Mouse (Mus musculus) brain, embryonic 18.5 days (tissue): Measurements from ENCODE around the gene Mep1a.

Experiments
- DNase-seq: peaks from one replicate; pipeline ENCODE4 v3.0.0-alpha.2; 2012; ENCODE audit warnings: low read depth, low spot score

The Mep1a gene

DNA sequence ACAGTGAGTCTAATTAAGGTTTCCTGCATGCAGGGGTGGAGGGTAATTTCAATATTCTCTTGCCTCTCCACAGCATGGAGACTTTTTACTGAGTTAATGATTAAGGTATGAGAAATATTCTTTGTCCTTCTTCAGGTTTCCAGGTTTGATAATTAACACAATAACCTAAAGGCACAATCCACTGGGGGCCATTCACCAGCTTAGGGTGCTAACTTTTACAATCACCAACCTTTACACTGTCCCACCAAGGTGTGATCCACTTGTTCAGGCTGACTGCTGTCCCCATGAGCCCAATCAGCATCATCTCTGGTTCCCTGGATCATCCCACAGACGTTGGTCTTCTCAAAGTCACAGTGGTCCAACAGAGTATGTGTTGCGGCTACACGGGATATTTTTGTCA lies 16.6 kb downstream of the Mep1a start:
- no peak for DNase-seq

DNA sequence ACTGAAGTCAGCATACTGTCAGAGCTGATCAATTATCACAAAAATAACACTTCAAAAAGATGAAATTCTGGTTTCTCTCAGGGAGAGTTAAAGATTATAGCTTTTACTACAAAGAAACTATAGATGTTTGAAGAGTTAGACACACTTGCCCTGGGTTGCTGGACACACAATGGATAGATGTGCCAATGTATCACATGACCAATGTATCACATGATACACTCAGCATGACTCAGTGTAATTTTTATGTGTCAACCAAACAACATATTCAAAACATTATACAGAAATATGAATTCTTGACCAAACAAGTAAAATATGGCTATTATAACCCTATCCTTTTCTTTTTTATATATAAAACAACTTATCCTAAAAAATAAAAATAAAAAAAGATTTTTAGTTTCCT lies 25.0 kb downstream of the Mep1a start:
- no peak for DNase-seq

DNA sequence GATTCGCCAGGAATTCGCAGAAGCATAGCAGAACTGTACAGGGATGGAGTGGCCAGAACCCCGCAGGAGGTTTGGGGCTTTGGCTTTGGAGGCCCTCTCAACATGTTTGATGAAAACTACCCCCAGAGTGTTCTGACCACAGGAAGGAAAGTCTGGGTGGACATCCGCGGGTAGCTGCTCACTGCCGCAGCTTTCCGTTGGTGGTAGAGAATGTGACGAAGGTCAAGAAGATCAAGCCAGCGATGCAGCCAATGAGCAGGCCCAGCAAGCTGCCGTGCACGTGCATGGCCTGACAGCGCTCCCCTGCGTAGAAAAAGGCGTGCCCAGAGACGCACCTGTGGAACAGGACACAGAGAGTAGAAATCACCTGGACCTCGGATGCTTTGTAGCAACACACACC lies 27.8 kb downstream of the Mep1a start:
- no peak for DNase-seq

DNA sequence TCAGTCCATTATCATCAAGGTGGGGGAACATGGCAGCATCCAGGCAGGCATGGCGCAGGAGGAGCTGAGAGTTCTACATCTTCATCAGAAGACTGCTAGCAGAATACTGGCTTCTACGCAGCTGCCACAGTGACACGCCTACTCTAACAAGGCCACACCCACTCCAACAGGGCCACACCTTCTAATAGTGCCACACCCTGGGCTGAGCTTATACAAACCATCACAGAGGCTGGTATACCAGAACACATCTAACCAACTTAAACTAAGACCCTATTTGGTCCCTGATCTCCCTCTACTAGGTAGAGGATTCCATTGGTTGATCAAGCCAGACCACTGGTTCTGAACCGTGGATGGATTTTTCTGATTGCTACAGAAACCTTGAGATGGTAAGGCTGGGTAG lies 30.1 kb downstream of the Mep1a start:
- no peak for DNase-seq

DNA sequence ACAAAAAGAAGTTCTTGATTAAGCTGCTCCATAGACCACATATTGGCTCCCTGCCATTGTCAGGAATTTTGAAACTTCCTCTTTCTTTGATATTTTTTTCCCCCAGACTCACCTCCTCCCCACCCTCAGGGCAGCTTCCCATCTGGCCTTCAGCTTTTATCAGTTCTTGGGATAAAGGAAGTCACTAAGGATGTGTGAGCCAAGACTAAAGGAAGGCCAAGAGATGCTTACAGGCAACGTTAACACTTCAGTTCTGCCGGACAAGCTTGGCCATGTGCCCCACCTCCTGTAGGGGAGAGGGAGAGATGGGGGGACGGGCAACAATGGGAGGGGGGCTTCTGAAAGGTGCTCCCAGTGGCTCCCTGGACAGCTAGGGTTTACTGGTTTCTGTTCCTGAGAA lies 32.6 kb downstream of the Mep1a start:
- DNase-seq: no peak

DNA sequence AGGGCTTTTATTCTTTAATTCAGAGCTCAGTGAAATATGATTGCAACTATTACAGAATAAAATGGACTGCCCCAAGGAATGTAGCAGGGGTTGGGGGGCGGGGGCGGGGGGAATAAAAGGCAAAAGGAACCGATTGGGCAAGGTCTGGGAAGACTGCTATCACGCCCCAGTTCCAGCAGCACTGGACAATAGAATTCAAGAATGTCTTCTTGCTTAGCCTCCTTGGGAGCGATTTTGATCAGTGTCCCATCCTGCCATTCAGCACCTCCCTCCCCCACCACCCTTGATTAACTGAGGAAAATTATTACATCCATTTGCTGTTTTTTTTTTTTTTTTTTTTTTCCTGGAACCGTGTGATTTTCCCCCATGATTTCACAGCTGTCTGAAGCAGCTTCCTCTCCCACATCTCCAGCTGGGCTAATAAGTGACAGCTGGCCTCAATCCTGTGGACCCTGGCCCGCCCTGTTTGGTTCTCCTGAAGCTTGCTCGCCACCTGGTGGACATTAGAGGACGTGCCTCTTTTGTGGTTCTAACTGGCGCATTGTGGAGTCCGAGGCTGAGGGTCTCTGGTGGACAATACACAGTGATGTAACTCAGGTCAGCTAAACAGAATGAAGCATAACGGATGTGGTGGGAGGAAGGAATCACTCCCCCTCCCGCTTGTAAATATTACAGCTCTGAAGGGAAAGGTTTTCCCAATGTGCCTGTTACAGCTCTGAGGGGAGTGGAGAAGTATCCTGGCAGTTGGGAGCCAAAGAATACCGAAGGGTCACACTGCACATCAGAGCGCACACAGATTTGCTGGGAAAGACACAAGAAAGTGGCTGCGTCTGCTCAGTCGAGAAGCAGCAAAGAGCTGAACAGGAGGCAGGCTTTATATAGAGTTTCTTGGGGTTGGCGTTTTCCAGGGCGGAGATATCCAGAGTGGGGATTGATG lies 42.1 kb downstream of the Mep1a start:
- DNase-seq: peak; percentile 64

DNA sequence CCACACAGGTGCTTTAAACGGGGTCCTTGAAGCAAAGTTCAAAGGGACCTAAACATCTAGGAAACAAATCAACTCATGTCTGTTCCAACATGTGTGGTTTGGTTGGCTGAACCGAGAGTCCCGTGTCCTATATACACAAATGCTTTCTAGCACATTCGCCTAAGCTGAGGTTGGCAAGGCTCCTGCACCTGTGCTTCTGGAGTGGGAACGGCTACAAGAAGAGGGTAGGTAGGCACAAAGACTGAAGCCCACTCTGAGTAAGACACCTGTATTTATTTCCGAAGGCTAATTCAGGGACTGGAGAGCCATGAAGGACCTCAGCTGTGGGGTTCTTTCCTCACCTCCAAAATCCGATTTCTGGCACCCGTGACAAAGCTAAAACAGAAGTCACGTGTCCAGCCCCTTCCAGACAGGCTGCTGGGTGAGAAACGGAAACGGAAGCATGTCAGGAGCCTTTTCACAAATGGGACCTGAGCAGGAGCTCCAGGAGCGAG lies 42.8 kb downstream of the Mep1a start:
- DNase-seq: no peak

DNA sequence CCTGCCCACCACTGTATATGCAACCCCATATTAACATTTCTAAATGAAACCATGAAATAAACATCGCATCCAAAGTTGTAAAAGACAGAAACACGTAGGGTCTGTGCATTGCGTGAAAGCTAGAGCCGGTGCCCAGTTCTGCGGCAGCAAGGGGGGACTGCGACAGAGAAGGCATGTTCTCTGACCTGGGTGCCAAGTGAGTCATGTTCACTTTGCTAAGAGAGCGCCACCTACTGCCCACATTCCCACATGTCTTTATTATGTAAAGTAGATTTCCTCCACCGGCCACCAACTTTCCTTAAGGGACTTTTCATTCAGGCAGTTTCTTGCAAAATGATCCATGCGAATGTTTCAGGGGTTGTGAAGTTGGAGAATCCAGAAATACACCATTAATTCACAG lies 44.0 kb downstream of the Mep1a start:
- DNase-seq: no peak

DNA sequence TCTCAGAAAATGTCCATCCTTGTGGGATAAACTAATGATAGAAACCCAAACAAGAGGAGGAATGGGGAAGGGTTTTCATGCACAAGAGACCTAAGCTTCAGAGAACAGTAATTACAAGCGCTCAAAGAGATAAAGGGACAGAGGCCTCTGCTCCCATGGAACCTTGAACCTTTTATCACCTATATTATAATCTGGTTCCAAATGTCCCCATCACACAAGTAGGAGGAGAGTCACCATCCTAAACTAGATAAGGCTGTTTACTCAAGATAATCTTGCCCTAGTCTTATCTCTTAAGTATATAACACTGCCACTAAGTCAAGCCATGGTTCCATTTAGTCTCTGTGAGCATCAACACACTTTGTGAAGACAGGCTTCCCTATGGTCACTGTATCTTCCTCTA lies 51.4 kb downstream of the Mep1a start:
- DNase-seq: no peak

DNA sequence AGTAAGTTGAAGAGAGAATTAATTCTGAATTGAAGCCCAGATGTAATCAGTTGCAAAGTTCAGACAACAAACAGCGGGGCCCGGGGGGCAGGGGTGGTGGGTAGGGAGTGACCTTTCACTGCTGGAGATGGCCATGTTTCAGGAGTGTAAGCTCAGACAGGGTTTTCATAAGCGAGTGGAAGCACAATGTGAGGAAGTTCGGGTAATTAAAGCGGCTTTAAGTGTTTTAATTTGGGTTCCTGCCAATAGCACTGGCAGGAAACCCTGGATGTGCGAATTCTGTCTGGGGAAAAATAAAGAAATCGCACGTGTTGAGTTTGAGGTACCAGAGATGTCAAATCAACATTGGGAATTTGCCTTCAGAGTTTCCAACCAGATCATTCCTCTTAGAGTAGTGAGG lies 68.1 kb downstream of the Mep1a start:
- DNase-seq: peak; percentile 2

DNA sequence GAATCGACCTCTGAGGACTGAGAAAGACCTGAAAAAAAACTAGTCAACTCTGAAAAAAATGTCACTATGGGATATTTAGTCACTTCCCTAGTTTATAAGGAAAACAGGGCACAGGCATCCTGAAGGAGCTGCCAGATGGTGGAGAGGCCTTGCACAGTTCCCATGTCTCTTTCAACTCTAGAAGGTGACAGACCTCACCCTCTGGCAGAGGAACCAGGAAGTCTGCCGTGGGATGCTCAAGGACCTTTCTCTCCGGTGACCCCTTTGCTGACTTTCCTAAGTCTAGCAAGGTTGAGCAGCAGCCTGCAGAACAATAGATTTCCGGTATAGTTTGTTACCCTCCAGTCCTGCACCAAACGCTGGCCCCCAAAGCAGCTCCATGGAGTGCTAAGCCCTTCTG lies 70.9 kb downstream of the Mep1a start:
- no peak for DNase-seq
